ENCODE assay signal across 26 mouse cellular contexts in genomic region chr6:54284167-54284711, GRCm38 (mm10). TPM values are rescaled to one million over a fixed set of nuclear protein-coding genes. Genes with fewer than 3 reads are reported as not detected.
DNase-seq lines count a peak whose midpoint lies in the region; ATAC-seq and TF ChIP-seq lines count a peak whose summit lies in the region.
"Had no signal": no experiment of that assay in that cellular context is flagged by ENCODE, and none has a peak within 500 bp of the region (broad histone marks: within the 10 kb centered on the region; RNA-seq: fewer than 3 reads in every experiment).

No protein-coding gene starts in this region.

- H3K79me3 ChIP-seq in C2C12 (ENCODE audit: low read depth) = no peaks in the 10 kb centered on the region

- ATAC-seq in frontal cortex, adult (ENCODE audit: low TSS enrichment) = peak; percentile 32; the same call in 1 of the 2 replicates
- peak; percentile 46 for ATAC-seq in megakaryocyte progenitor cell, adult 5-6 weeks (replicated peaks; ENCODE audit: poor library complexity)
- ATAC-seq in erythroid progenitor cell, adult 5-6 weeks (replicated peaks; ENCODE audit: low FRiP score, poor library complexity, severe bottlenecking) = no peak
- ATAC-seq: forebrain, embryonic 13.5 days; intestine, postnatal 0 days; midbrain, embryonic 15.5 days had no signal

- no peak for TF ChIP-seq CTCF in C2C12 (IDR thresholded peaks at IDR 0.05; ENCODE audit: control insufficient read depth, insufficient read depth, insufficient read length)

- no peak for DNase-seq in frontal cortex, postnatal 36 days (ENCODE audit: low spot score in 2 of 2)
- DNase-seq in c-Kit-positive CD71-negative TER-119-negative erythroid progenitor cells, embryonic 14.5 days (ENCODE audit: low read depth) = peak; percentile 4
- DNase-seq in spleen, adult 12 weeks (ENCODE audit: low spot score) = no peak
- DNase-seq: cerebellum, adult 11 months; cerebellum, adult 9-11 months; gastrocnemius, postnatal 25 days; heart, postnatal 10 days; kidney, adult 9 months; kidney, postnatal 10 days; layer of hippocampus, postnatal 36 days; left cerebral cortex, postnatal 4 days; liver, embryonic 13.5 days; lung, adult 2 months; lung, postnatal 14 days; thymus, adult 18-20 months; thymus, postnatal 36 days had no signal

- H3K79me2 ChIP-seq in C2C12 (ENCODE audit: control insufficient read depth, insufficient read depth) = no peaks in the 10 kb centered on the region

- no peaks in the 10 kb centered on the region for H3K36me3 ChIP-seq in C2C12 (ENCODE audit: control insufficient read depth, insufficient read depth)
- H3K36me3 ChIP-seq: liver, embryonic 13.5 days; midbrain, embryonic 15.5 days had no signal

- no peak overlapping the region for H3ac ChIP-seq in C2C12 (ENCODE audit: control insufficient read depth, insufficient read length, low read depth)

- no peaks in the 10 kb centered on the region for H3K27me3 ChIP-seq in C2C12 (ENCODE audit: control insufficient read depth, insufficient read depth, insufficient read length)
- H3K27me3 ChIP-seq: forebrain, embryonic 13.5 days; heart, embryonic 13.5 days; liver, embryonic 13.5 days; megakaryocyte, embryonic 14.5 days; midbrain, embryonic 15.5 days had no signal

- no peak overlapping the region for H3K4me3 ChIP-seq in C2C12 (ENCODE audit: insufficient read depth, poor library complexity, severe bottlenecking)
- H3K4me3 ChIP-seq: erythroblast, embryonic 14.5 days; forebrain, embryonic 13.5 days; heart, embryonic 13.5 days; liver, embryonic 13.5 days; midbrain, embryonic 15.5 days had no signal

TF ChIP-seq in C2C12, 6 proteins besides CTCF, POLR2A, EP300 and RAD21:
- no peak for TF ChIP-seq FOSL1 (IDR thresholded peaks at IDR 0.05; ENCODE audit: insufficient read depth, low read length, poor library complexity, severe bottlenecking)
- TF ChIP-seq CEBPB (IDR thresholded peaks at IDR 0.05; ENCODE audit: low read depth) = no peak
- no peak for TF ChIP-seq MYOD1 (IDR thresholded peaks at IDR 0.05; ENCODE audit: control insufficient read depth, insufficient read length, low read depth)
- TF ChIP-seq MAX (IDR thresholded peaks at IDR 0.05) = peak; percentile 28
- no peak for TF ChIP-seq MYOG (IDR thresholded peaks at IDR 0.05; ENCODE audit: control insufficient read depth, extremely low read depth, insufficient read length)
- no peak for TF ChIP-seq USF1 (IDR thresholded peaks at IDR 0.05; ENCODE audit: low read depth)
TF ChIP-seq in C2C12: peak in this region for 1.

RNA-seq across cellular contexts. Expression of gene Prr15, which starts 41.4 kb away (rescaled TPM):
- polyA plus RNA-seq in C2C12 (2012; fragmentation: generic; extraction: Trizol) = 0.04 TPM
- total RNA-seq in megakaryocyte progenitor cell, adult 5-6 weeks (2015) = 0.17 TPM in 1 of 2 replicates, not detected in the other
- 0.04 TPM in 1 of 2 replicates, not detected in the other for total RNA-seq in megakaryocyte progenitor cell, adult 5-6 weeks (2017)
- total RNA-seq in erythroid progenitor cell, adult 5-6 weeks (2015; ENCODE audit: low replicate concordance) = not detected in 2 replicates
- total RNA-seq in erythroid progenitor cell, adult 5-6 weeks (2017; ENCODE audit: low replicate concordance) = not detected in 2 replicates
- polyA plus RNA-seq: erythroblast, embryonic 14.5 days had no signal
